Mouse (Mus musculus) thymus, postnatal 4 days (tissue): Measurements from ENCODE around the gene Yipf1.
"Not testable (repeated sequence)": the region's sequence is repeated elsewhere in the genome, so short reads cannot be mapped to it uniquely, and the experiment has no call there.

Experiments
- DNase-seq: peaks from one replicate; pipeline ENCODE4 v3.0.0; 2021

The Yipf1 gene

DNA sequence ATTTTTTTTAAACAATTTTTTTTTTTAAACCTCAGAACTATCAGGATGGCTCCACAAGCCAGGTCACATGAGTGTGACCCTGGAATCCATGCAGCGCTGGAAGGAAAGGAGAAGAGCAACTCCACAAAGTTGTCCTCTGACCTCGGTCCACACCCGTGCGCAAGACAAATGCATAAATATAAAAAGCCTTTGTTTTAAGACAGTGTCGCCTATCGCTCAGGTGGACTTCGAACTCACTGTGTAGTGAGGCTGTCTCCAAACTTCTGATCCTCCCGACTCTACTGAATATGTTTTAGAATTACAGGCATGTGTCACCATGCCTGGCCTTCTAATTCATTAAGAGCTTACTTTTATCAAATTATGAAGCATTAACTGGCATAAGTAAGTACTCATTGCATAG is 14.4 kb downstream of the Yipf1 start:
- DNase-seq = no peak

DNA sequence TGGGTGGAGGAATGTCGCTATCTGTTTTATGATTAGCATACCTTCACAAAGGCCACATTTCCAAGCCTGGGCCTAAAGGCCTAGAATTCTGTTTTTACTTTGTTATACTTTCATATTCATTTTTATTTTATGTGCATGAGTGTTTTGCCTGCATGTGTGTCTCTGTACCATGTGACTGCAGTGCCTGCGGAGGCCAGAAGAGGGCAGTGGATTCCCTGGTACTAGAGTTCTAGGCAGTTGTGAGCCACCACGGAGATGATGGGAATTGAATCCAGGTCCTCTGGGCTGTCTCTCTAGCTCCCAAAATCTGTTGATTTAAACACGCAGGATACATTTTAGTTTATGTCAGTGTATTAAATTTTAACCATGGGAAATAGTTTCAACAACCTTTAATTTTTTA is 19.4 kb downstream of the Yipf1 start:
- peak; percentile 61 for DNase-seq

DNA sequence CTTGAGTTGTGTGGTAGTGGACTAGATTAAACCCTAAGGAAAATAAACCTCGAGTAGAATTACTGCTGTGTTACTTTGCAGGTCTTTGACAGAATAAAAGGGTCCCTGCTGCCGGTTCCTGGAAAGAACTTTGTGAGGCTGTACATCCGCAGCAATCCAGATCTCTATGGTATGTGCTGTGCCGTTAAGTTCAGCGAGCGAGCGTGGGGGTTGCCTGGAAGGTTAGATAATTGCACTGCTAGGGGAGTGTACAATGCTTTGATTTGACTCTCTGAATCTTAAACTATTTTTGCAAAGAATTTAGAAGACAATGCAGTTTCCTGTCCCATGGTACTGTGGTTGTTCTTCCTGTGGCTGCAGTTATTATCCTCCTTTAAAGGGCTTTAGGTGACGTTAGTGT is 22.2 kb downstream of the Yipf1 start:
- DNase-seq = no peak

- DNase-seq = no peak
Observed at GRCm38 (mm10) chr4:107337455-107337854, 23.3 kb downstream of the Yipf1 start.

DNA sequence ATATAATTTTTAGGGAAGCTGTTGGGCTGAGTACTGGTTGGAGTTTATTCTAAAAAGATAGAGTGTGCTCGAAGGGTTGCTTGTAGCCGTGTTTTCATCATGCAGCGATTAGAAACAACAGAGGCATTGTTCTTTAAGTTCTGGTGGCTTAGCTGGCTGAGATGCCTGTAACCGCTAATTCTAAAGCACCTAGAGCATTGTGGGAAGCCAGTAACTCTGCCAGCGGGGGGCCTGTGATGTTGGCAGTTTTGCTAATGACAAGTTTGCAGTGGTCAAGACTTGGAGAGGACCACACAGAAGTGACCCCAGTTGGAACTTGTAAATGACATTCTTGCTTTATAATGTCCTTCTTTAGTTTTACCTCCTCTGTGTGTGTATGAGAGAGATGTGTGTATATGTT is 27.2 kb downstream of the Yipf1 start:
- no peak for DNase-seq

DNA sequence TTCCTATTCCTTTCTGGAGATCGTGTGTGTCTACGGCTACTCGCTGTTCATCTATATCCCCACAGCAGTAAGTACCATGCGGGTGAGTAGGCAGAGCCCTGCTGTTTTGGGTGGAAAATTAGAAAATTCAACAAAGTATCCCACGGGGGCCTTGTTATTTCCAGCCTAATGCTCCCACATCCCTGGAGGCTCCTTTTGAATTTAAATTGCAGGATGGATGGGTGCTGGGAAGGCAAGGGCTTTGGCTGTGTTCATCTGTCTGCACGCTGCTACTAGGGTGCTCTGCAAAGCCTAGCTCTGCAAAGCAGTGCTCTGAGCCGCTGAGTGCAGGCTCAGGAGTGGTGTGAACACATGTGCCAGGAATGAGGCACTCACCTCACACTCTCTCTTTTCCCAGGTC is 30.4 kb downstream of the Yipf1 start:
- DNase-seq = no peak

DNA sequence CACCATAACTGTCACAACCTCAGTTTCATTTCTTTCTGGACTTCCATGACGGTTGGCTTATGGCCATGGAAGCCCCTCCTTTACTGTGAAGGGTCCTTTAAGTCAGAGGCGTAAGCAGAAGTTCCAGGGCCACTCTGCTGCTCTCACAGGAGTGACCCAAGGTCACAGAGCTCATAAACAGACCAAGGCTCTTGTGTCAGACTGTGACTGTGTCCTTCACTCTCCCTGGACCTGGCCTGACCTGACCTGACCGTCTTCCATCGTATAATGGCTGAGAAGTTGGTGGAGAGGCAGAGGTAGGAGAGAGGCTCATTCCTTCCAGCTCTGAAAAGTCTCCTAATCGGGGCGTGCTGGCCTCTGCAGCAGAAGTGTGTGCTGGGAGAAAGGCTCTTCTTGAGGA is 33.1 kb downstream of the Yipf1 start:
- DNase-seq = no peak

DNA sequence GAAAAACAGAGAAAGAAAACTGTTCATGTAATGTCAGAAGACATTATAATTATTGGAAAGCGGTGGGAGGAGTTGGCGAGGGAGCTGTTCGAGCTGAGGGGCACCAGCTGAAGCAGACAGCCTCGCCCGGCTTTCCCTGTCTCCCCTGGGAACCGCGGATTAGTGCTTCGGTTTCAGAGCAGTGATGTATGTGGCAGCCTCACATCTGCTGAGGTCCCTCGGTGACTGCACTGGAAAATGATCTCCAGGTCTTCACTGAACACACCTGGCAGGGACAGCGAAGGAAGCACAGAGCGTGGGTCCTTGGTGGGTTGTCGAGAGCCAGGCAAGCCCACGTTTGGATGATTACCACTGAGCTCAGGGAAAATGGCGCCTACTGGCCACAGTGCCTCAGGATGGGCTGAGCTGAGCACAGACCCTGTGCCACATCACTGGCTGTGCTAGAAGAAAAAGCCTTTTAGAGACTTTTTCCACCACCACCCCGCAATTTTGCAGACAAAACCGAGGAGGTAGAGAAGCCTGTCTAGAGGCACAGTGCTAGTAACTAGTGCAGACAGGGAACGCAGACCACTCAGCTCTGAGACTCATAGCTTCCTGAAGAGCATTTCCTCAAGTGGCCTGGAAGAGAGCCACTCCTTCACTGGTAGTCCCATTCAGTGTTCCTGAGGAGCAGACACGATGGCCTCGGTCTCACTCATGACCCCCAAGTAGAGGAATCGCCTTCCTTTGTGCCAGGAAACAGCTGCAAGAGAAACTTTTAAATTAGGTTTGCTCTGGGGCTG is 34.6 kb downstream of the Yipf1 start:
- peak; percentile 16 for DNase-seq

DNA sequence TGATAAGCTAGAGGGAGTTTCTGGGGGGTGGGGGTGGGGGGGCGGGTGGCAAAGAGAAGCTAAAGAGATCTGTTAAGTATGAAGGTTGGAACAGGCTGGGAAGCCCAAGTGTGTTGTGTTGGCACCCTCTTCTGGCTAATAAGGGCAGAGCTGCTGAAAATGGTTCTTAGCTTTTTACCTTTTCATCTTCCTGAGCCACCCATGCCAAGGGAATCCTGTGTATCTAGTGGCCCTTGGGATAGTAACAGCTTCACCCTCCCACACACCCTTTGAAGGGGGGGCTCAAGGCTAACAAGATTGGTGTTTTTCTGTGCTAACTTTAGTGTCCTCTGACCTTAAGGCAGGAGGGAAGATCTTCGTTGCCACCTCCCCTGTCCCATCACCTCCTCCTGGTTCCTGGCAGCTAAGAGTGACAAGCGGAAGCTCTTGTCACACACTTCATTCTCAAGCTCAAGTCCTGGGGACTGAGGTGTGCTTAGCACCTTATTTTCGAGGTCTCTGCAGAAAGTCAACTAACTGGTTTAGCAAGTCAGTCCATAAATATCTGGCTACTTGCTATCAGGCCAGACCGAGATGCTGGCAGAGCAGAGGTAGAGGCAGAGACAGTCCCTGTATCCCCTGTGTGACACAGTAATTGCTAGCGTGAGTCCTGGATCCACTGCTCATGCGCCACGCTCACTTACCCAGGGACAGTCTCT is 35.3 kb downstream of the Yipf1 start:
- DNase-seq = peak; percentile 43

GRCm38 (mm10) chr4:107351368-107351767 is 37.2 kb downstream of the Yipf1 start:
- DNase-seq = no peak

DNA sequence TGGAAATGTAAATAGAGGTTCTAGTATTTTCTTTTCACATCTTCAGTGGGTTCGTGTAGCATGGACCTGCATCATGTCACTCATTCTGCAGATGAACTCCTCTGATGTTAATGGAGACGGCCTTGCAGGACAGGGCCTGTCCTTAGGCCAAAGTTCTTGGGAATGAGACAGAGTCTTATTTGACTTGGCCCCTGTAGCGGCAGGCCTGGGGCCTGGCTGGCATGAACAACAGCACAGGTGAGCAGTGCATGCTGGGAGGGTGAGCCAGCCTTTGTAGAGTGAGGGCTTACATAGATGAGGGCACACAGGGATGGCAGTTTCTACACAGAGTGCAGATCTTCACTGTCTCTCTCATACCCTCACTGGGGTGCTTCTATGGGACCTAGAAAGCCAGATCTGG is 39.4 kb downstream of the Yipf1 start:
- no peak for DNase-seq

- DNase-seq = no peak
Observed at GRCm38 (mm10) chr4:107354126-107354525, 40.0 kb downstream of the Yipf1 start.

DNA sequence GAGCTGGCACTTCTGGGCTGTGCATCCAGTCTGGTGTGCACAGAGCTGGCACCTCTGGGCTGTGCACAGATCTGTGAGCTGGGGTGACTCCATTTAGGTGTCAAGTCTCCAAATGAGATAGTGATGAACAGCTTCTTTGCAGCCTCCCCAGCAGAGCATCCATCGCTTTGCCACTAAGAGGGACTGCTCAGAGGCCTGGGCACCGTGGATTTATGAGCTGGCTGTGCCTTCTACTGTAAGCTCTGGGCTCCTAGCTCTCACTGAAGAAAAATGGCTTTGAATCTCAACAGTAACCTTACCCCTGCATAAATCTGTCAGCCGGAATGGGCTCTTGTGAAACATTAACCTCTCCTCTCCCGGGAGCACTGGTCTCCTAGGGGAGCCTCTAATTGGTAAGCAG is 40.4 kb downstream of the Yipf1 start:
- no peak for DNase-seq

GRCm38 (mm10) chr4:107357172-107357571 is 43.0 kb downstream of the Yipf1 start:
- not testable (repeated sequence) for DNase-seq

DNA sequence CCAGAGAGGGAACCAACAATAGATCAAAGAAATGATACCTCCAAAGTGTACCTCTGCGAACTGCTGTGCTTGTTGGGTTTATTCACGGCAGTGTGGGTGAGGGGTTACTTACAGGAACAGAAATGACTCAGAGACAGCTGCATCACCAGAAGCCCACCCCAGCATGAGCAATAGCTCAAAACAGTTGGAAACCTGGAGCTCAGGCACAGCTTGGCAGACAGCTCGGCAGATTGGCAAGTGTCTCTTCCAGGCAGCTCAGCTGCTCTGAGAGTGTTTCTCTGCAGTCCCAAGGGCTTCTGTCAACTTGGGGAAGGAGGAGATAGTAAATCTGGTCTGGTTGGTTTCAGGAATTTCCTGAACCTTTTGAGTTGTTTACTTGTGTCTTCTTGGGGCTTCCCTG is 44.3 kb downstream of the Yipf1 start:
- DNase-seq = no peak

DNA sequence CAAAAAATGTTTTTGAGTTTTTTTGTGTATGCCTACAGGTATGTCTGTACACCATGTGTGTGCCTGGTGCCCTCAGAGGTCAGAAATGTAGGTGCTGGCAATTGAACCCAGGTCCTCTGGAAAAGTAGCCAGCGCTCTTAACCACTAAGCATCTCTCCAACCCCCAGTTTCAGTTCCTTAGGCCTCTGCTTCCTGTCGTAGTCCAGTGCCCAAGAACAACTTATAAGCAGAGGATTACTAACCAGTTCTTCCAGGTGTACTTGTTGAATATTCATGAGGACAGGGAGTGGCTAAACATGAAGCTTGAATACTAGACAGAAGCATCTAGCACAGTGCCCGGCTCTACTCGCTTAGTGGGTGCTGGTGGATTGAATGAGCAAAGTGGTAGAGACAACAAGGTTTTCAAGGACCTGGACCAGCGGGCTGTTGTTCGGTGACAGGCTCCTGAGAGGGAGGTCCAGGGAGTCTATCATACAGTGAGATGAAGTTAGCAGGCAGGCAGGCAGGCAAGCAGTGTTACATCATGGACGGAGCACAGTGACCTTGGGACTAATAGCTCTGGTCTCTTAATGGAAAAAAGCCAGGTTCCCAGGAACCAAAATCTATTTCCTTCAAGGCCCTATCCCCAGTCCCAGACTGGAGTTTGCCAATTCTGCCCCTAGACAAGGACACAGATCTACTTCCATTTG is 46.4 kb downstream of the Yipf1 start:
- DNase-seq = no peak

- no peak for DNase-seq
Observed at GRCm38 (mm10) chr4:107362755-107363154, 48.6 kb downstream of the Yipf1 start.

DNA sequence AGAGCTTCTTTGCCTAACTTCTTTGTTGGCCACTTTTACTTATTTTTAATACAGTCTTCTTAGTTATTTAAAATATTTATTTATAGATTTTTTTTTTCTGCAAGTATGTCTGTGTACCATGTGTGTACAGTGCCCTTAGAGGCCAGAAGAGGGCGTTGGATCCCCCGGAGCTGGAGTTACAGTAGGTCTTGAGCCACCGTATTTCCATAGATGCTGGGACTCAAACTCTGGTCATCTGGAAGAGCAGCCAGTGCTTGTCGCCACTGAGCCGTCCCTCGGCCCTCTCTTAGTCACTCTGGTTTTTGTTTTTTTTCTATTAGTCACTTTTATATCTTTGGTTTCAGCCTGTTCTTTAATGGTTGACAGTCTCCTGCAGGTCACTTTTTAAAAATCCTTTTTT is 49.4 kb downstream of the Yipf1 start:
- DNase-seq = no peak

DNA sequence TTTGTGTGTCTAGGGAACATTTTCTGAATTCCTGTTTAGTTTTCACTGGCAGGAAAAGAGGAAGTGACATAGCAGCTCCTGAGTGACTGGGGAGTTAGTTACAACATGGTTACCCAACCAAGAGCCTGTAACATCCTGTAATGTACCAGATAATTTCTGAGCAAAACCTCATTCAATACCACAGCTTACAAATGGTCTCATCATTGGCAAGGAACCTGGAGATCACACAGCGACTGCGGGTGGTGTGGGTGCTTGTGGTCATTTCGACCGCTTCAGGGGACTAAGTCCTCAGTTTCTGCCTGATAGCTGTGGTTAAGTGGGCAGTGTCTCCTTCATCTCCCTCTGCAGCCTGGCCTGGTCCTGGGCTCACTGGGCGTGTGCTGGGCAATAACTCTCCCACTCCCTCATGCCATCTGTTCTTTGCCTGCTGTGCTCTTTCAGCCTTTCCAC is 50.1 kb downstream of the Yipf1 start:
- DNase-seq = no peak

DNA sequence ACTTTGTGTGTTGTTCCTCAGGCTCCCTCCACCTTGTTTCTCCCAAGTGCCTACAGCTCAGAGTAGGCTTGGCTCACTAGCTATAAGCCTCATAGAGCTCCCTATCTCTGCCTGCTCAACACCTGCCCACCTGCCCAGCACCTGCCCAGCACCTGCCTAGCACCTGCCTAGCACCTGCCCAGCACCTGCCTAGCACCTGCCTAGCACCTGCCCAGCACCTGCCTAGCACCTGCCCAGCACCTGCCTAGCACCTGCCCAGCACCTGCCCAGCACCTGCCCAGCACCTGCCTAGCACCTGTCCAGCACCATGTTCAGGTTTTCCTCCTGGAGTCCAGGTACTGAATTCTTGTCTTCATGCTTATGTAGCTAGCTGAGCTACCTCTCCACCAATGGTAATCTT is 52.2 kb downstream of the Yipf1 start:
- DNase-seq = not testable (repeated sequence)

GRCm38 (mm10) chr4:107367567-107368314 is 53.6 kb downstream of the Yipf1 start, which contains the start of gene Ndc1:
TSS of gene Ndc1 (plus strand) at chr4:107367784.
- peak; percentile 86 for DNase-seq

DNA sequence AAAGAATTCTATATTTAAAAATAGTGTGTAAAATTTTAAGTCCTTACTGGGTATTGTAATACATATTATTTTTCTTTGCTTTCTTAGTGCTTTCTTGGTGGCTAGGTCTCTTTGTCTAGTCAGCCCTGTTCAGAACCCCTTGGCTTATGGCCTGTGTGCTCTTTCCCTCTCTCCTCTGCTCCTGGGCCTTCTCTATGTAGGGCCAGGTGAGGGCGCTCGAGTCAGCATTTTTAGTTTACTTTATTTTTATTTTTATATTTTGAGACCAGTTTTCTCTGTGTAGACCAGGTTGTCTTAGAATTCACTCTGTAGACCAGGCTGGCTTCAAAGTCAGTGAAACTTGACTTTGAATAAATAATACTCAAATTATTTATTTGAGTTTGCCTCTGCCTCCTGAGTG is 58.1 kb downstream of the Yipf1 start:
- DNase-seq = no peak

DNA sequence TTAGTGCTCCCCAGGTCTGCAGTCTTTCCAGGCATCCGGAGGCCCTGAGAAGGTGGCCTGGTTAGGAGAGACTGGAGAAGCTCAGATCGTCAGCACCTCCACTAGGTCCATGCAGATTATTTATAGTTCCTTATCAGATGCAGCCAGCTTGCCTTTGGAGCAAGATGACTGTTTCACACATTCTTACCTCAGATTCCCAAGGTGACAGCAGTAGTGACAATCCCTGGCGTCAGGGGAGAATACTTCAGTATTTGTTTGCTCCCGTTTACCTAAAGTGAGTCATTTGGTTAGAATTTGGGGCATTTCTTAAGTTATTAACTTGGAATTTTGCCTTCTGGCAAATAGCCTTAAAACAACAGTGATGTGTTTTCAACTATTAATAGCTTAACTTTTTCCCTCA is 60.5 kb downstream of the Yipf1 start:
- no peak for DNase-seq
